Mouse (Mus musculus): ENCODE data around the gene Ddx17.

Ddx17 gene

DNA sequence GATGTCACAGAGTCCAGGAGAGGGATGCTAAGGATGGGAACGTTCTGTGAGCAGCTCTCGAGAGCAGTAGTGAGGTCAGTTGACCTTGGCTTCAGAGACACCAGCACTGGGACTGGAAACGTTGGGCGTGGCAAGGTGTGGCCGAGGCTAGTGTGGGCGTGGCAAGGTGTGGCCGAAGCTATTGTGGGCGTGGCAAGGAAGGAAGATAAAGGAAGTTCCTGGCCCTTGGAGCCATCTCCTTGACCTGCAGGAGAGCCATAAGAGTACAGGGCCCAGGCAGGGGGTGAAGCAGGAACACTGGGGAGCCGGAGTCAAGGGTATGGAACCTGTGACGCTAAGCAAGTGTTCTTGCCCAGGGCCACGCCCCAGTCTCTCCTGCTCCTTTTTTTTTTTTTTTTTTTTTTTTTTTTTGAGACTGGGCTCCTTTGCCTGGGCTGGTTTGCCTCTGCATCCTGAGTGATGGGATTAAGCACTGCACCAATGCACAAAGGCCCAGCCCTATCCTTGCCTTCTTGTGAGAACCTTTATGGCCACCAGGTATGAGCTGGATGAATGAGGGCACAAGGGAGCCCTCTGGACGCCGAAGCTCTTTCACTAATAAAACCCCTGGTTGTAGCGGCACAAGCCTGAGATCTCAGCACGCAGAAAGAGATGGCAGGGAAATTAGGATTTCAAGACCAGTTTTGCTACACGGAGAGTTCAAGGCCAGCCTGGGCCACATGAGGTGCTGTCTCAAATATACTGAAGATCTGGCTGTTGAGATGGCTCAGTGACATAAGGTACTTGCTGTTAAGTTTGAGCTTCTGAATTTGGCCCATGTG, 26.9 kb downstream of the Ddx17 start:
- no peak for DNase-seq (ENCODE audit: low spot score in 2 of 2)

DNA sequence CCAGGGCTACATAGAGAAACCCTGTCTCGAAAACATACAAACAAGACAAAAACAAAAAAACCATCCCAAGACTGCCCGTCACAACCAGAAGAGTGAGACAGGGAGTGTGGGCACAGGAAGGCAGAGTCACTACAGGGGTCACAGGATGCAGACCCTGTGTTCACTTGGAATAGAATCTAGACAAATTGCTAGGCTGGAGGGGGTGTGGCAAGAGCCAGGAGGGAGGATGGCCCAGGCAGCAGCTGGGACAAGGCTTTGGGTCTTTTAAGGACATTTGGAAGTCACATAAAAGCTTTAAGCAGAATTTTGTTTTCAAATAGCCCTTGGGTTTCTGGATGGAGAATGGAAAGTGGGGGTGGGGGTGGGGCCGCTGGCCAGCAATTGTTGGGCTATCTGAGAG, 28.0 kb downstream of the Ddx17 start:
- DNase-seq (ENCODE audit: low spot score in 2 of 2), result no peak

DNA sequence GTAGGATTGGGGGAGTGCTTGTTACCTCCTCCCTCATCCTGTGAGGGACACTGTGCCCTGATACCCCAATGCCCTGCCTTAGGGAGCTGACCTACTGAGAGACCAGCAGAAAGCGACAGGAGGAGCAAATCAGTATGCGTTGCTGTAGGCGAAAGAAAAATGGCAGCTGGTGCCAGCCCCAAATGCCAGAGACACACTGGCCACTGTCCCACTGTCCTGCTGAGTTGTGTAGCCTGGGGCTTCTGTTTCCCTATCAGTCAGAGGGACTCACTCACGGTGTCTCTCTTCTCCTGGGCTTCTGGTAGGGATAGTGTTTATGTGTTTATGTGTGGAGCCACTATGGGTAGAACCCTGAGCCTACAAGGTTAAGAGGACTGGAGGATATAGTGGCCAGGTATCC, 28.8 kb downstream of the Ddx17 start:
- no peak for DNase-seq (ENCODE audit: low spot score in 2 of 2)

DNA sequence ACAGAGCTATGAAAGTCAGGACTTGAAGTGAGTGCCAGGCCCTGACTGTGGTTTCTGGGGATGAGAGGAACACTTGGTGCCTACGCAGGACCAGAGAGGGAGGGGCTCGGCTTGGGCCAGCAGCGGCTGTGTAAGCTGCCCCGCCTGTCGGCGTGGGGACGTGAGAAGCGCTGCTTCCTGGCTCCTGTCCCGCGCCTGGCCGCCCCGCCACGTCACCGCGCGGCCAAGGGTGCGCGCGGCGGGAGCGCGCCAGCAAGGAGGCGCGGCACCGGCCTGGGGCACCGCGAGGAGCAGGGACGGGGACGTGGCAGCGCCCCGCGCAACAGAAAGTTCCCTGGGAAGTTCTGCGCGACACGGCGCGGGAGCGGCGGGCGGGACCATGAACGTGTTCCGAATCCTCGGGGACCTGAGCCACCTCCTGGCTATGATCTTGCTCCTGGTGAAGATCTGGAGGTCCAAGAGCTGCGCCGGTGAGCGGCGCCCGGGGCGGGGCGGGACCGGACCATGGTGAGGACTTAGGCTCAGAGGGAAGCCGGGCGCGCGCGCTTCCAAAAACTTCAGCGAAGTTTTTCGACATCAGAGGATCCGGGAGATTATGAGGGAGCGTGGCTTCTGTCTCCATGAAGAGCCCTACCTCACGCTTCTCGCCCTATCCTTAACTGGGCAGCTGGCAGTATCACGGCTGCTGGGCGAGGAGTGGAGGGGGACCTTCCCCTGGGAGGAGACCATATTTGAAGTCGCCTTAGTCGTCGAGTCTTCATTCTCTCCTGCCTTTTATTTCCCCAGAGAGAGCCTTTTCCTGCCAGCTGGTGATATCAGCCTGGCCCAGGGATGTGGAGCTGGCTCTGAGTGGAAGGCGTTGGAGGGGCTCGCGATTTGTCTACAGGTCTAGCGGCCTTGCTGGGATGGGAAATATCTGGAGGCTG, 30.1 kb downstream of the Ddx17 start, which contains the start of gene Kdelr3:
TSS of gene Kdelr3 (plus strand) at position 241 of the 926 bp plus-strand sequence.
- DNase-seq (ENCODE audit: low spot score in 2 of 2), result no peak

DNA sequence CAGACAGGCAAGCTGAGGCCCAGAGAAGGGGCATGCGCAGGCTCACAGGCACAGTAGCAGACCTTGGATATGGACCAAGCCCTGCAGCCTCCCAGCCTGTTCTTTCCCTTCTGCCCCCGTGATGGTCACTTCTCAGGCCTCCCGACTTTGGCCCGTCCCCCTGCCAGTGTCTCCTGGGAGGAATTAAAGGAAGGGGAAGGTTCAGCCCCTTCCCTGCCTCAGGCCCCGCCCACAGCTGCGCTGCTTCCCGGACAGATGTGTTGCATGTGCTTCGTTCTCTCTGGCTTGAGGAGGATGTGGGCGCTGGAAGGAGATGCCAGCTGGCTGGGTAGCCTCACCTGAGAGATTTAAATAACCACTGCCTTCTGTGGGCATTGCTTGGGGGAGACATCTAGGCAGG, 32.6 kb downstream of the Ddx17 start:
- no peak for DNase-seq (ENCODE audit: low spot score in 2 of 2)

DNA sequence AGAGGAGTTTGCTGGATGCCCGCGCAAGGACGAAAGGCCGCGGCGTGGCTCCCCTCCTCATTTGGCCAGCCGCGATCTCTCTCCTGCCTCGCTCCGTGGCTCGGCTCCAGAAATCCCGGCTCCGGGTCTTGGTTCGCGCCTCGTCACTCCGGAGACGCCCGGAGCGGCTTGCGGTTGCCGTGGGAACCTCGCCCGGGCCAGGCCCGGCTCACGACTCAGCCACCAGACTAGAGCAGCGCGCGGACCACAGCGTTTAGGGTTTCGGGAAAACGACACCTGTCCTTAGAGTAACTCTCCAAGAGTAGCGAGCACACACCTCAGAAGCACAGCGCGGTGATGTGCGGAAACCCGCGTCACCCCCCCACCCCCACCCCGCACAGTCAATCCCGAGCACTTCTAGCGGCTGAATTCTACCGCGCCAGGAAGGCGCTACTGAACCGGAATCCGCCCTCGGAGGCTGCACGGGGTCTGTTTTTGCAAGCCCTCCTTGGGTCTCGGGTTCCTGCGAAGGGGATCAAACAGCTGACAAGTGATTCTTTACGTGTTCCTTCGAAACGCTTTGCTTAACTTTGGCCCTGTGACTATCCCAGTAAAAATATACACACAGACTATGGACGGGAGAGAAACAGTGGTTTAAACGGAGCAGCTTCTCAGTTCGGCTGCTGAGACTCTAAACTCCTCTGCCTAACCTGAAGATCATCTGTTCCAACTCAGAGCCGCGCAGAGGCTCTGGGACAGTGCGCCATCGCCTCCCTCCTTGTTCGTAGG, 34.8 kb downstream of the Ddx17 start:
- DNase-seq (ENCODE audit: low spot score in 2 of 2), result no peak

DNA sequence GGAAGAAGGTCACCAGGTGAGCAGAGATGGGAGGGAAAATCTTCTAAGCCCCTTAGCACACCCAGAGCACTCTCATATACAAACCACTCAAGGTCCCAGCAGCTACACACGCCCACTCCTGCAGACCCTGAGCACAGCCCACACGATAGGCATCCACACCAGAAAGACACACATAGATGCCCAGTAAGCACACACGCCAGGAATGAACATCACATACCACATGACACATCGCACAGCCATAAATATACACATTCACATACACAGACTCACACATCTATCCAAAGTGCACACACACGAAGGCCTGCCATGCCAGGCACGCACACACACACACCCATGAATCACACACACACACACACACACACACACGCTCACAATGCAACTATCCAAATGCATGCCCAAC, 36.1 kb downstream of the Ddx17 start:
- DNase-seq (ENCODE audit: low spot score in 2 of 2), result no peak

DNA sequence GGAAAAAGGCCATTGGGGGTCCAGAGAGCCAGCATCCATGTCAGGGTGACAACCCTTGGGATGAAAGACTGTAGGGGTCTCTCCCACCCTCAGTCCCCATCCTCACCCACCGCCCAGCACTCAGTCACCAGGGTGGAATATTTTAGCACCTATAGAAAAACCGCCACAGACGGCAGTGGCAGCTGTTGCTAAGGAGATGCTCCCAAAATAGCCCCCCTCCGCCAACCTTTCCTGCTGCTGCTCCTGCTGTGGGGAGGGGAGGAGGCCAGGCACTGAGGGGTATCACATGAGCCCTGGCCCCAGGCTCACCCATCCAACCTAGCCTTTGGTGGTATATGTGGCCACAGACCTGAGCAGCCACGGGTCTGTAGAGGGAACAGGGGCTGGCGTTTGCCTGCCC, 36.5 kb downstream of the Ddx17 start:
- DNase-seq (ENCODE audit: low spot score in 2 of 2), result no peak

DNA sequence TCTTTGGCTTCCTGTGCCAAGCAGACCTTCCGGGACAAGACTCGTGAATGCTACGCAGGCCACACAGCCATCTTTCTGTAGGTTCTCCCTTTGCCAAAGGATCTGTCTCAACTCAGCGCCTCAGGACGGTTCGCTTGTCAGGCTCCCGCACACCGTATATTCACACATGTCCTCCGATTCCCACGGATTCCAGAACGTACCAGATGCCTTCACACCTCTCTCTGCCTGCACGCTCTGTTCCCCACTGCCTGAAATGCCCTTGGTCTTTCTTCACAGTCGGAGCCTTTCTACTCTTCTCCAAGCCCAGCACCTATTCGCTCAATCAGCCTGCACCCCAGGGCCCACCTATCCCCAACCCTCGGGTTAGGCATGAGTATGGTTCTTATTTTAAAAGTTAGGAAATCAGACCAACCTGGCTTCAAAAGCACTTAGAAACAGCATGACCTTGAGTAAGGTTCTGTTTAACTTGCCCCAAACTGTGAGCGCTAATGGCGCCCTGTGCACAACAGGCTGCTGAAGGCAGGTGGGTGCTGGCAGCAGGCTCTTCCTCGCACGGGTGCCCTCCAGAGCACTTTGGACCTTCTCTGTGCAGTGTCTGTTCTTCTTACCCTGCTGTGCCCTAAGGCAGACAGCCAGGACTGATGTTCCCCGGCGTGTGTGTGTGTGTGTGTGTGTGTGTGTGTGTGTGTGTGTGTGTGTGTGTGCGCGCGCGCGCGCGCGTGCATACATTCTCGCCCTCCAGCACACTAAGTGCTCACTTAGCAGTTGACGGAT, 39.3 kb downstream of the Ddx17 start:
- DNase-seq (ENCODE audit: low spot score in 2 of 2), result no peak

DNA sequence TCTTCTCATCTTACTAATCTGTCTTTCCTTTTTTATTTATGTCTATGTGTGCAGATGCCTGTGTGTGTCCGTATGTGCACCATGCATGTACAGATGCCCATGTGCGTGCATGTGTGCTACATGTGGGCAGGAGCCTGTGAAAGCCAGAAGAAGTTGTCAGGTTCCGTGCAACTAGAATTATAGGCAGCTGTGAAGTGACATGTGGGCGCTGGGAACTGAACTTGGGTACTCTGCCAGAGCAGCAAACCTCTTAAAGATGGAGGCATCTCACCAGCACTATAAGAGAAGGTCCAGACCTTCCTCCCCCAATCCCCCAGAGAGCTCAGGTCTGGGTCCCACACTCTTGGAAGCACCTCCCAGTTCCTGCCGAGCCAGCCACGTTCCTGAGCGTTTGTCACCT, 40.1 kb downstream of the Ddx17 start:
- DNase-seq (ENCODE audit: low spot score in 2 of 2), result no peak

DNA sequence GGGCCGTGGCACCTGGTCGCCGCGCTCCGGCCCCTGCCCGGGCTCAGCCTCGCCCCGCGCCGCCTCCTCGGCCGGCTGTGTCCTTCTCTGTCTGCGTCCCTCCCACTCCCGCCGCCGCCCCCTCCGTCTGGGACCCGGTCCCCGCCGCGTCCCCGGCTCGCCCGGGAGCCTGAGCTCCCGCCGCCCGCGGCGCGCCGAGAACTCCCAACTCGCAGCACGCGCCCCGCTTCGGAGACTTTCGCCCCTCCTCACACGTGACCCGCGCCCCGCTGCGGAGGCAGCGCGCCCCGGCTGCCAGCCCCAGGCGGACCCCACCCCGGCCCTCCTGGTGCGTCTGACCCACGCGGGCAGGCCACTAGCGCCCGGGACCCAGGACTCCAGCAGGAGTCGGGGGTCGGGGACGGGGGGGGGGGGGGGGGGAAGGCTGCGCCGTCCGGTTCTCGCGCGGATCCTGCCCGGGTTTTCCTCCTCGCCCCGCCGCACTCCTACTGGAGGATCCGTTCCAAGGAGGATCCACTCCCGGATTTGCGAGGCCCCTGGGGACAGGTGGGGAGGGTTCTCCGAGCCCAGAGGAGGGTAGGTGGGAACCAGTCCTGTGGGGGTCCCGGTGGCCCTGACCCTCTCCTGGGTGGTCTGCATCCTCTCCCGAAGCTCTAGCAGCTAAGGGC, 40.8 kb downstream of the Ddx17 start:
- DNase-seq (ENCODE audit: low spot score in 2 of 2), result no peak

DNA sequence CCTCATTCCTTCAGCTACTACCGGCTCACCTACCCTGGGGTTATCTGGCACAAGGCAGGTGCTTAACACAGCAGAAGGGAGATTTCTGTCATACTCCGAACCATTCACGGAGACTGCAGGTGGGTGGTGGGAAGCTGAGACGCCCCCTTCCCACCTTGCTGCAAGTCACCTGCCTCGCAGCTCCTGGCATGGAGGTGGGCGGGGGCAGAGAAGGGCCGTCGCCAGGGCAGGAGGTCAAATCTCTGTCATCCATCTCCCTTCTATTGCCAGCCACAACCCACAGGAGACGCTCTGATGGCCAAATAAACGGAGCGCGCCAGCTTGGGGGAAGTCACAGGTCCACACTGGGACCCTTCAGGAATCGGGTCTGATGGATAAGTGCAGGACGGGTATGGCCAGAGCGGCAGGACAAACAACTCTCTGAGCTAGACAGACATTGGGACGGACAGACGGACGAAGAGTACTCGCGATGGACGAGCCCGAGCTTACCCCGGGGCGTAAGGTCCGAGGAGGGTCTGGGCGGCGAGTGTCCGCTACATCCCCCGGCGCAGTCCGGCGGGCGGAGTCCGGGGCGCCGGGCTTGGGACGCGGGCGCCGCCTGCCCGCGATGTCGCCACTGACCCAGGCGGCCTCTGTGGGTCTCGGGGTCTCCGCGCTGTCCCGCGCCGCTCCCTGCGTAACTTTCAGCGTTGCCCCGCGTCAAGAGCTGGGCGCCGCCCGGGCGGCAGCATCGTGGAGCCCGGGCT, 41.7 kb downstream of the Ddx17 start, which contains the start of gene Kcnj4:
TSS of gene Kcnj4 (minus strand) at position 535 of the 746 bp plus-strand sequence.
- no peak for DNase-seq (ENCODE audit: low spot score in 2 of 2)

DNA sequence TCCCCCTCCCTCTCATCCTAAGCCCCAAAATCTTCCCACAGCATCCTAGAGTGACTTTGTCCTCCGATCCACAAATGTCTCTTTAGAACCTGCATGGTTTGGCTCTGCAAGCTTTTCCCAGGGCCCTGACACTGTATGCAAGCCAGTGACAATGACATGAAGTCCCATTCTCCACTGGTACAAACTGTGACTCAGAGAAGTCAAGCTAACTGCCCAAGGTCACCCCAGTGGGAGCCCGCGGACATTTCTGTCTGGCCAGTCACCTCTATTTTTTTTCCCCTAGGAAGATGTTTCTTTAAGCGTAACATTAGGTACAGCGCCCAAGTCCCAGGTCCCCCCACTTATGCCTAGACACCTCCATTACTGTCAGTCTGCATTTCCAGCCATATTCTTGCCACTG, 43.1 kb downstream of the Ddx17 start:
- no peak for DNase-seq (ENCODE audit: low spot score in 2 of 2)

DNA sequence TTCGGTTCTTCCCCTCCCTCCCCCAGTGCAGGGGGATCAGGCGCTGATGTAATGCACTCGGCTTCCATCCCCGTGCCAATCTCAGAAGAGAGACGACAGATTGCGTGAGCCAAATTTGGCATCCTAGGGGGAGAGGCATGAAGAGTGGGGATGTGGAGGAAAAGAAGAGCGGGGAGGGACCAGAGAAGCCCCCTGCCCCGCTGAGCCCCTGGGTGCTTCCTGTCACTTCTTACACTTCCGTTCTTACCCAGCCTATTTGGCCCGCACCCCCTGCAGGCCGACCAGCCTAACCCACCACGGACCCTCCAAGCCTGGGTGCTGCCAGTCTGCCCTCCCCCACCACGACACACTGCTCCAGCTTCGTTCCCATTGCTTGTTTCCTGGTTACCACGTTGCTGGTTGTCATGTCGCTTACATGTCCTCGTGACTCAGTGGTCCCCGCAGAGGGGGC, 43.6 kb downstream of the Ddx17 start:
- no peak for DNase-seq (ENCODE audit: low spot score in 2 of 2)

DNA sequence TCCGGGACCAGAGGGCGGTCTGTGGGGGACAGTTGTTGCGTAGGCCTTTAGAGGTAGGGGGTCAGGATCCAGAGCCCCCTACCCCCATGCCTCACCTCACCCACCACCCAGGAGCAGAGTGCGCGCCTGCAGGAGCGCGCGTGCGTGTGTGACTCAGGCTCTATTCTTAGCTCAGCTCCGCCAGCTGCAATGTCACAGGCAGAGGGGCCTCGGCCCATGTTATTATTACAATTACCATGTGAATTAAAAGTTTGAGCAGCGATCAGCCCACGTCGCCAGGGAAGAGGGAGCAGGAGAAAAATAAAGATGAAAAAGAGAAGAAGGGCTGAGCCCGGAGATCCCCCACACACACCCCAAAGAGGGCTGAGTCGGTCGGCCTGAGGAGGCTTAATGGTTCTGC, 46.4 kb downstream of the Ddx17 start:
- DNase-seq (ENCODE audit: low spot score in 2 of 2), result no peak

DNA sequence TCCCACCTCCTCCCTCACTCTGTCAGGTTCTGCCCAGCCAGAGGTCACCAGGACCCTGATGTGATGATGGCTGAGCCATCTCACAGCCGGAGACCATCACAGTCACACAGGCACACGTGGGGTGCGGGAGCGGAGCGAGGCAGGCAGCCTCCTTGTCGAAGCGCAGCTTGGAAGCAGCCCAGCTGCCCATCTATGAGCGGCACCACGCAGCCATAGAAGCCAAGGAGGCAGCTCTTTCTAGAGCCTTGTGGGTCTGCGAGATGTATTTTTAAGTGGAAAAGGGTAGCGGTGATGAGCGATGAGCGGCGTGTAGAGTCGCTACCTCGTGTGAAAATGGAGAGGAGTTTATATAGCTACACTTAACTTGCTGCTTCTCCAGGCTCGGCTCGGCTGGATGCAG, 53.0 kb downstream of the Ddx17 start:
- no peak for DNase-seq (ENCODE audit: low spot score in 2 of 2)

DNA sequence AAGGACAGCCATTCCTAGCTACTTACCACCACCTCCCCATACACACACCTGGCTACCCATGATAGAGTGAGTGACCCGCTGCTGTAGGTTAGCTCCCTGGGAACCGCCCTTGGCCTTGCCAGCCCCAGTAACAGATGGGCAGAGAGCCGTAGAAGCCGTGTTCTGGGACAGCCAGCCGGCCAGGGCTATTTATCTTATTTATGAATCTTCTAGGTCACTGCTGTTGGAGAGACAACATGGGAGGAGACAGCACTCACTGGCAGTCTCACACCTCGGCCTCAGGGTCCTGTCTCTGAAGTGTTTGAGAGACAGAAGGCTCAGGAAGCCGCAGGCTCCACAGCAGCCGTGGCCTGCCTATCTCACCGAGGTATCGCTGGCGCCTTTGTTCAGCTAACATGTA, 57.1 kb downstream of the Ddx17 start:
- DNase-seq (ENCODE audit: low spot score in 2 of 2), result no peak

DNA sequence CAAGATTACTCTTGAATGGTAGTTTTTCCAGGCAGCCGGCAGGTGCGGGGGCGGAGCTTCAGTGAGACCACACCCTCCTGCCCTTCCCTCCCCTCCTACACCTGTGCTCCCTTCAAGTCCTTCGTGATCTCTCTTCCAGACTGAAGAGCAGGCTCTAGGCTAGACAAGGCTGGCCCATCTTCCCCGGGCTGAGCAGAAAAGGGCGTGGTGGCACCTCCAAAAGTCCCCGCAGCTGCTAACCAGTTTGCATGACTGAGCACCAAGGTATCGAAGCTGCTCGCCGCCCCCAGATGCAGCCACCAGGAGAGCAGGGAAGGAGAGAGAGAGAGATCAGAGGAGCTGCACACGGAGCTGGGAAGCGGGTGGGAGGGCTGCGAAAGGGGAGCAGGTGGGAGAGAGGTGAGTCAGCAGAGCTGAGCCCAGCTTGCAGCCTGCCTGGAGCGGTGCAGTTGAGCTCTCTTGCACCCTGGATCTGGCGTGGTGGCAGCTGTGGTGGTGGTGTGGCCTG, 65.3 kb downstream of the Ddx17 start:
- no peak for DNase-seq (ENCODE audit: low spot score in 2 of 2)

Data from spleen, postnatal 14 days (tissue).